Mouse (Mus musculus): ENCODE data around the gene Deup1.

Deup1 gene

GRCm38 (mm10) chr9:15533336-15534070 is 94.2 kb downstream of the Deup1 start:
- no peak for DNase-seq (ENCODE audit: low spot score in 2 of 2)

GRCm38 (mm10) chr9:15531204-15531603 is 96.5 kb downstream of the Deup1 start:
- no peak for DNase-seq (ENCODE audit: low spot score in 2 of 2)

- no peak for DNase-seq (ENCODE audit: low spot score in 2 of 2)
These were observed 97.8 kb downstream of the Deup1 start for GRCm38 (mm10) chr9:15529965-15530320.

GRCm38 (mm10) chr9:15529275-15529964 is 98.3 kb downstream of the Deup1 start:
- no peak for DNase-seq (ENCODE audit: low spot score in 2 of 2)

GRCm38 (mm10) chr9:15528368-15528767 is 99.4 kb downstream of the Deup1 start:
- no peak for DNase-seq (ENCODE audit: low spot score in 2 of 2)

- DNase-seq (ENCODE audit: low spot score in 2 of 2), result no peak
These were observed 99.9 kb downstream of the Deup1 start for GRCm38 (mm10) chr9:15527846-15528245.

- no peak for DNase-seq (ENCODE audit: low spot score in 2 of 2)
These were observed 101.2 kb downstream of the Deup1 start for GRCm38 (mm10) chr9:15526539-15526938.

- DNase-seq (ENCODE audit: low spot score in 2 of 2), result no peak
These were observed 102.5 kb downstream of the Deup1 start for GRCm38 (mm10) chr9:15525246-15525645.

- DNase-seq (ENCODE audit: low spot score in 2 of 2), result no peak
These were observed 104.1 kb downstream of the Deup1 start for GRCm38 (mm10) chr9:15523646-15524045.

- no peak for DNase-seq (ENCODE audit: low spot score in 2 of 2)
These were observed 104.8 kb downstream of the Deup1 start for GRCm38 (mm10) chr9:15522887-15523286.

GRCm38 (mm10) chr9:15522348-15522747 is 105.4 kb downstream of the Deup1 start:
- no peak for DNase-seq (ENCODE audit: low spot score in 2 of 2)

- no peak for DNase-seq (ENCODE audit: low spot score in 2 of 2)
These were observed 109.8 kb downstream of the Deup1 start for GRCm38 (mm10) chr9:15517979-15518378.

GRCm38 (mm10) chr9:15516007-15516406 is 111.7 kb downstream of the Deup1 start:
- DNase-seq (ENCODE audit: low spot score in 2 of 2), result no peak

- no peak for DNase-seq (ENCODE audit: low spot score in 2 of 2)
These were observed 114.8 kb downstream of the Deup1 start for GRCm38 (mm10) chr9:15512918-15513317.

GRCm38 (mm10) chr9:15510557-15511310 is 117.0 kb downstream of the Deup1 start:
- DNase-seq (ENCODE audit: low spot score in 2 of 2), result no peak

Measured in frontal cortex, postnatal 36 days (tissue).